Mouse (Mus musculus) frontal cortex, postnatal 10 days (tissue): ENCODE measurements around the gene Tmem203.

Experiments
- DNase-seq, 2 experiments: peaks; one replicate each; pipeline ENCODE4 v3.0.0; 2022; ENCODE audit warnings: low spot score in 2 of 2, mixed read lengths in 1 of 2

The Tmem203 gene

DNA sequence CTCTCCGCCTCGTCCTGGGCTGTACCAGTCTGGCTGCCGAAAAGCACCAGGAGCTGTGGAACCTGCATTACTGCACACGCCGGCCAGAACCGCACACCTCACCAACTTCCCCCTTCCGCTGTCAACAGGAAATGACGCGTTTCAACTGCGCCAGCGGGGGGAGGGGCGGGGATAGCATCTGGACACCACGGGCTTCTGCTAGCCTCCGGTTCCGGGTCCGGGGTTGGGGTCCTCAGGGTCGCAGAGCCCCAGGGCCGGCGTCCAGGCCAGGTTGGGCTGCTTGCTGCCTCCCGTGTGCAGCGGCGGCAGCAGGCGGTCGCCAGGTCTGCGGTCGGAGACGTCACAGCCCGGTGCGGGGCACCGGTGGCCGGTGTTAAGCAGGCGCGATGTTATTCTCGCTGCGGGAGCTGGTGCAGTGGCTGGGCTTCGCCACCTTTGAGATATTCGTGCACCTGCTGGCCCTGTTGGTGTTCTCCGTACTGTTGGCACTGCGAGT is at the start of gene Tmem203:
Tmem203 (plus strand) TSS at position 156 of the 496 bp plus-strand sequence.
- peak; percentile 77 to 83 for DNase-seq

GRCm38 (mm10) chr2:25207593-25207992 is 47.6 kb upstream of the Tmem203 start:
- no peak for DNase-seq

GRCm38 (mm10) chr2:25210686-25211085 is 44.6 kb upstream of the Tmem203 start:
- peak in 1 of 2 experiments; percentile 27 for DNase-seq

- peak; percentile 79 to 83 for DNase-seq
Observed at GRCm38 (mm10) chr2:25211121-25211670, 44.0 kb upstream of the Tmem203 start, which contains the start of gene Nelfb. TSS of gene Nelfb (minus strand) at chr2:25211489.

GRCm38 (mm10) chr2:25213266-25213865 is 41.9 kb upstream of the Tmem203 start:
- no peak for DNase-seq

DNA sequence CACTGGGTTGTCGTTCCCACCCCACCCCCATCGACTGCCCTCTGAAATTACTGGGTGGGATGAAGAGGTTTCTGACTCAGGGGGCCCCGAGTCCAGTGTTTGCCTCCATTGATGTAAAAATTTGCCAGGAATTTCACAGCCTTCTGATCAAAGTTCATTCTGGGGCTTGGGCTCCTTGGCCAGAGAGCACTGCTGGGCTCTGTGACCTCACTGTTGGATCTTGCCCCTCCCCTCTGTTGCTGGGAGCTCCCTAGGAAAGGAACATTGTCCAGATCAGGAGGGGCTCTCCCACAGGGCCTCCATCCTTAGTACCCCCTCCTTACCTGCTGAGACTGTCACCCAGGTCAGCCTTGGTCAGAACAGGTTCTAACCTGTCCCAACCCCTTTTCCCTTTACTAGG is 40.8 kb upstream of the Tmem203 start, which contains the start of gene Stpg3:
Stpg3 (minus strand) TSS at position 194 of the 400 bp plus-strand sequence.
- DNase-seq = no peak

DNA sequence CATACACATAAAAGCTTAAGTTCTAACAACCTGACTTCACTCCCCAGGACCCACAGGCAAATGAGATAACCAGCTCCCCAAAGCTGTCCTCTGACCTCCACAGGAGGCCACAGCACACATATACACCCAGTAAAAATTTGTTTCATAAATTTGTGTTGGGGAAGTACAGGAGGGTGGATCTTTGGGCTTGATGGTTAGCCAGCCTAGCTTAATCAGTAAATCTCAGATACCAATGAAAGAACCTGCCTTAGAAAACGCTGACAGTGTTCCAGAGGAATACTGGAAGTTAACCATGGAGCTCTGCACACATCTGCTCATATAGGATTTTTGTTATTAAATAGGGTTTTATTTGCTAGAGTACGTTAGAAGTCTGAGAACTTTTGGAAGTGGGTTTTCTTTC is 37.6 kb upstream of the Tmem203 start:
- DNase-seq = no peak

DNA sequence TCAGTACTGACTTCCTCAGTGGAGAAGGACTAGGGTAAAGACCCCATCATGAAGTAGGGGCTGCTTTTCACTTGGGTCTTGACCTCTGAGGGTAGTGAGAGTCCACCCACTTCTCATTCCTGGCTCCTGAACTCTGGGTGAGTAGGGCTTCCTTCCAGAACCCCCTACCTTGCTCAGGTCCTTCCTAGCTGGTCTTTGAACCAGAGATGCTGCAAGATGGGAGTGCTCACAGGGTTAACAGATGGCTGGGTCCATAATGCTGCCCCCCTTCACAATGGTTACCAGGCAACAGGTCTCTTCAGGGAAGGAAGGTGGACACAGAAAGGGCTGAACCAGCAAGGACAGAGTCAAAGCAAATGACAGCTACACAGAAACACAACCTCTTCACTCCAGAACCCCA is 36.8 kb upstream of the Tmem203 start, which contains the start of gene Fam166a:
Fam166a (plus strand) TSS at position 301 of the 400 bp plus-strand sequence.
- DNase-seq = no peak

GRCm38 (mm10) chr2:25221331-25221772 is 33.9 kb upstream of the Tmem203 start:
- DNase-seq = no peak

GRCm38 (mm10) chr2:25223681-25224491 is 31.4 kb upstream of the Tmem203 start:
- DNase-seq = peak in 1 of 2 experiments; percentile 58

GRCm38 (mm10) chr2:25224492-25224765 is 30.8 kb upstream of the Tmem203 start, which contains the start of gene Tubb4b:
TSS of gene Tubb4b (minus strand) at chr2:25224702.
- DNase-seq = no peak

DNA sequence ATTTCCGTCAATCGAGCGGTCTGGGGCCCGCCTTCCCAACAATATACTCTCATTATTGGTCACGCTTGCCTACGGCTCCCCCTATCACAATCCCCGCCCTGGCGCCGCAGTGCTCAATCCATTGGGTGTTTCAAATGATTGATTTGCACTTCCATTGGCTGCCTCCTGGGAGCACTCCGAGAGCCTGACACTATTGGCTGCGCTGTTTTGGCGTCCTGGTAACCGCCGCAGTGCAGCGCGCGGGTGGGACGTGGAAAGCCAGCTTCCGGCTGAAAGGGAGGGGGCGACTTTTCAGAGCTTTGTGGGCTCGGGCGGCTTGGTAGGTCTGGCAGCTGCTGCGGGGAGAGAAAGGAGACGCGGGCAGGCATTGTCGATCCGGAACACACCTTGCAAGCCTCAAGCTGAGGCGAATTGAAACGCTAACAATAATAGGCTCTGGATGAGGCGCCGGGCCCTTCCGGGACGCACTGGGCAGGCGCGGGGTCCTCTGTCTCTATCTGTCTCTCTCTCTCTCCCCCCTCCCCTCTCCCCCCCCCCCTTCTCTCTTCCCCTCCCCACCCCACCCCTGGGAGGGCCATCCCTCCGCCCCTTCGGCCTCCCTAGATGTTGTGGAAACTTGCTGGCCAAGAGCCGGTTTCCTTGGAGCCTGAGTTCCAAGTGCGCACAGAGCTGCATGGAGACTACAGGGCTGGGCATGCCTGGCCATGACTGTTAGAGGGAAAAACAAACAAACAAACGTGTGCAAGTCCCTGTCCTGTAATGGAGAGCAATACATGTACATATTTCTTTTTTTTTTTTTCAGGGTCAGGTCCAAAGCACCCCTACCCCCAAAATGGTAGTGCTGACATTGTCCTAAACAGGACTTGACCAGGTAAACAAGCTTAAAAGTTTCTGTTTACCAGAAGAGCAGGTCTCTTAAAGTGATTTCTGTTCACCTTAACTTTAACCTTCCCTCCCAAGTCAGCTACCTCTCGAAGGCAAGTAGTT is 30.2 kb upstream of the Tmem203 start:
- DNase-seq = peak; percentile 99 to 100

- no peak for DNase-seq
Observed at GRCm38 (mm10) chr2:25225811-25226379, 29.3 kb upstream of the Tmem203 start.

- peak; percentile 41 to 65 for DNase-seq
Observed at GRCm38 (mm10) chr2:25226864-25227263, 28.4 kb upstream of the Tmem203 start.

- DNase-seq = no peak
Observed at GRCm38 (mm10) chr2:25227406-25227805, 27.8 kb upstream of the Tmem203 start.

DNA sequence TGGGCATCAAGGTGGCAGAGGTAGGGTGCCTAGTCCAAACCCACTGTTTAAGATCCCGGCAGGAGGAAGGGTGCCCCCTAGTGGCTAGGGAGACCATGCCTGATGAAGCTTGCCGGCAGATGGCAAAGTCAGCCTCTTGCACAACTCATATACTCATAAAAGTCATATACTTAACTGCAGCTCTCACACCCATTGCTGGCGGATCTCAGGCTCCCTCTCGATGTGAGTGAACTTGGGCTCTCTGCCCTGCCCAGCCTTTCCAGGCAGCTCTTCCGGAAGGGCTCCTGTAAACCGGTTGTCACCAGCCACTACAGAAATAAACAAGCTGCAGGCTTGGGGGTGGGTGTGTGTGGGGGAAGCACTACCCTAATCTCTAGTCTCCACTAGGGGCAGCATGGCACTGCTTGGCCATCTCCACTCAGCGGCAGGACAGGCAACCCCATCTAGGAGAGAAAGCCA is 26.8 kb upstream of the Tmem203 start:
- DNase-seq = peak; percentile 80

DNA sequence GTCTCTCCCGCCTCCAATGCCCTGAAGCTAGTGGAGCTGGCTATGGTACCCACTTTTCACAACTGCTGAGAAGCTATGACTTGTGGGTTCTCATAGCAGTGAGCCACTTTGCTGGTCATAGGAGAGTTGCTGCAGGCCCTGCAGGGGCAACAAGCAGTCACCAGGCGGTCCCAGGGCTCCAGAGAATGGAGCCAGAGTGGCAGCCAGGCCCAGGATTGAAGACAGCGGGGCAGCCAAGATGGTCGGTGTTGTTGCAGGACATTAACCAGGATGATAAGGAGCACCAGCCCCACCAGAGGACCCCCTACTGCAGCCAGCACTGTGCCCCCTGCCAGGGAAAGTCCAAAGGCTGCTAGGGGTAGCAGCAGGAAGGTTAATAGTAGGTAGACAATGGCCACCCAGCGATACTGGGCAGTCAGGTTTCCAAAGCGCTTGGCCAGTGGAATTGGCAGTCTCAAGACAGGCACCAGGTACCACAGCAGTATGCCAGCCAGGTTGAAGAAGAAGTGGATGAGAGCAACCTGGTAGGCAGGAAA is 26.2 kb upstream of the Tmem203 start:
- no peak for DNase-seq

DNA sequence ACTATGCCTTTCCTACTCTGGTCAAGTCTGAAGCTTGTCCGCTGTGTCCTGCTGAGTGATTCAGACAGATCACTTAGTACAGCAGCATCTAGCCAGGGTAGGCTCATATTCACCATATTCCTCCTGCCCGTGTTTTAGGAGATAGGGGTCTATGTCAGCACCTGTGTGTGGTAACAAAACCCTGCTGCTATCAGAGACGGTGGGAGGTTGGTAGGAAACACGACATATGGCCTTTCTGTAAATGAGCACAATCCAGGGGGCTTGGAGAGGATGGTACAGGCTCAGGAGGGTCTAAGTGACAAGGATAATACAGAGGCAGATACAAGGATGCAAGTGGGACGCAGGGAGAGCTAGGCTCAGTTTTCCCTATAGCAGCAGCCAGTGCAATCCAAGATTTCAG is 25.7 kb upstream of the Tmem203 start:
- DNase-seq = no peak

GRCm38 (mm10) chr2:25230581-25230980 is 24.7 kb upstream of the Tmem203 start:
- DNase-seq = no peak

DNA sequence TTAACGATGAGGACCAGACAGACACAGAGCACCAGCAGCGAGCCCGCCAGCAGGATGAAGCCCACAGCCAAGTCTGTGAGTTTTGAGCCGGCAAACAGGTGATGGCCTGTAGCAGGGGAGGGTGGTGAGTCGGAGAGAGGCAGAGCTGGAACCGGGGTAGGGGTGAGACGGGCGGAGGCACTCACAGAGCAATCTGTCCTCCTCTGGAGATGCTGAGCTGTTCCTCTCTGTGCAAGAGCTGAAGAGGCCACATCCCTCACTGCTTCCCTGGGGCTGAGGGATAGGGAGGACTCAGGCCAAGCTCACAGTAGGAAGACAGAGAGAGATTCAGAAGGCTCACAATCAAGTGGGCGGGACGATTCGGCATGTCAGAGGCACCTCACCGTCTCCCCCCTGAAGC is 24.2 kb upstream of the Tmem203 start:
- DNase-seq = no peak
